Mouse (Mus musculus): ENCODE data around the gene Plekho2.

- TF ChIP-seq CTCF (IDR thresholded peaks at IDR 0.05; ENCODE audit: low read depth, low read length) (no peak), POLR2A (IDR thresholded peaks at IDR 0.05; ENCODE audit: extremely low read depth, insufficient read depth, low read length) (no peak)
These were observed 7.4 kb upstream of the Plekho2 start for GRCm38 (mm10) chr9:65587270-65587572.

Data from liver, adult 2 months (tissue).